Mouse (Mus musculus): ENCODE data around the gene B230217C12Rik. TPM values are rescaled to one million over a fixed set of nuclear protein-coding genes. Genes with fewer than 3 reads are reported as not detected.

B230217C12Rik gene
- polyA plus RNA-seq (2015; fragmentation: Nextera tagmentation; extraction: Ambion mirVana): 0.25 and 0.28 TPM in 2 replicates

DNA sequence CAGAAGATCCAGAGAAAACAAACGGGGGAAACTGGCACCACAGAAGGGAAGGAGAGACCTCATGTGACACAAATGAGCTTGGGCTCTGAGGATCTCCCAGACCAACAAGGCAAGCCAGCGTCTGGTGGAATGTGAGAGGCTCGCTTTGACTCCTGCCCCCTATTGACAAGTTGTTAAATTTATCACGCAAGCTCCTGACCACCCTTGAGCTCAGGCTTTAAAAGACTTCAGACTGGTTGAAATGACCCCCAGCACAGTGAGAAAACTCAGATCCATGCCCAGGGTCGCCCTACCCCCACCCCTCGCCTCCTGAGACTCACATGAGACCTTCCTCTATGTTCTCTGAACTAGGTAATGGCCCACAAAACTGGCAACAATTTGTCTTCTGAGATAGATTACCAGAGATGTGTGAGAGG, at the start of gene B230217C12Rik:
B230217C12Rik (plus strand) TSS at position 242 of the 416 bp plus-strand sequence.
- DNase-seq (no peak), ATAC-seq (0 out of 2 replicates have a peak, but pooled peaks have one; percentile 9)
- H3K9me3 ChIP-seq (ENCODE audit: low read length): no peaks in the 10 kb centered on the region
- H3K9ac ChIP-seq (replicated peaks): peak within 1 kb of the TSS; percentile 33
- TF ChIP-seq EP300 (IDR thresholded peaks at IDR 0.05; ENCODE audit: low read depth) (no peak), CTCF (IDR thresholded peaks at IDR 0.05; ENCODE audit: low read depth) (peak; percentile 54)
- H3K27ac ChIP-seq (ENCODE audit: low read depth): no peak within 1 kb of the TSS
- H3K4me3 ChIP-seq (ENCODE audit: low read depth, low read length): peak within 1 kb of the TSS; percentile 43
- H3K4me1 ChIP-seq (ENCODE audit: insufficient read depth): peaks cover 15% of the 10 kb centered on the region; the same call in 1 of the 2 replicates
- peak within 1 kb of the TSS; percentile 76 for H3K4me2 ChIP-seq (ENCODE audit: low read depth, low read length)
- H3K27me3 ChIP-seq (ENCODE audit: insufficient read depth, low read length): no peaks in the 10 kb centered on the region
- 2% methylated on average over 6 of the region's 6 CpGs for WGBS (ENCODE audit: insufficient replicate concordance)
- H3K36me3 ChIP-seq (replicated peaks; ENCODE audit: insufficient read depth, low read length): peaks cover 4% of the 10 kb centered on the region

GRCm38 (mm10) chr11:97793165-97793564, 47.4 kb upstream of the B230217C12Rik start:
- no peak overlapping the region for H3K27ac ChIP-seq (ENCODE audit: low read depth)
- no peaks in the 10 kb centered on the region for H3K27me3 ChIP-seq (ENCODE audit: insufficient read depth, low read length)
- WGBS (ENCODE audit: insufficient replicate concordance): 7% methylated on average over 2 of the region's 2 CpGs
- no peaks in the 10 kb centered on the region for H3K36me3 ChIP-seq (replicated peaks; ENCODE audit: insufficient read depth, low read length)
- H3K4me3 ChIP-seq (ENCODE audit: low read depth, low read length): no peak overlapping the region
- H3K9ac ChIP-seq (replicated peaks): no peak overlapping the region
- 0 out of 2 replicates have a peak, but pooled peaks have one; percentile 23 for ATAC-seq
- H3K9me3 ChIP-seq (ENCODE audit: low read length): no peaks in the 10 kb centered on the region
- DNase-seq: peak; percentile 17
- H3K4me2 ChIP-seq (ENCODE audit: low read depth, low read length): no peak overlapping the region
- no peaks in the 10 kb centered on the region for H3K4me1 ChIP-seq (ENCODE audit: insufficient read depth)
- TF ChIP-seq EP300 (IDR thresholded peaks at IDR 0.05; ENCODE audit: low read depth): no peak
- peak; percentile 82 for TF ChIP-seq CTCF (IDR thresholded peaks at IDR 0.05; ENCODE audit: low read depth)

GRCm38 (mm10) chr11:97796910-97797309, 43.7 kb upstream of the B230217C12Rik start:
- no peak overlapping the region for H3K27ac ChIP-seq (ENCODE audit: low read depth)
- H3K4me1 ChIP-seq (ENCODE audit: insufficient read depth): peaks cover 12% of the 10 kb centered on the region
- H3K27me3 ChIP-seq (ENCODE audit: insufficient read depth, low read length): no peaks in the 10 kb centered on the region
- DNase-seq (peak; percentile 65), ATAC-seq (no peak)
- TF ChIP-seq CTCF (IDR thresholded peaks at IDR 0.05; ENCODE audit: low read depth) (peak; percentile 46), EP300 (IDR thresholded peaks at IDR 0.05; ENCODE audit: low read depth) (no peak)
- no peak overlapping the region for H3K4me3 ChIP-seq (ENCODE audit: low read depth, low read length)
- no peaks in the 10 kb centered on the region for H3K36me3 ChIP-seq (replicated peaks; ENCODE audit: insufficient read depth, low read length)
- WGBS (ENCODE audit: insufficient replicate concordance): 4% methylated on average over 6 of the region's 6 CpGs
- H3K9me3 ChIP-seq (ENCODE audit: low read length): no peaks in the 10 kb centered on the region
- H3K4me2 ChIP-seq (ENCODE audit: low read depth, low read length): no peak overlapping the region
- no peak overlapping the region for H3K9ac ChIP-seq (replicated peaks)

GRCm38 (mm10) chr11:97797369-97798082, 43.1 kb upstream of the B230217C12Rik start:
- ATAC-seq (no peak), DNase-seq (no peak)
- no peak overlapping the region for H3K27ac ChIP-seq (ENCODE audit: low read depth)
- WGBS (ENCODE audit: insufficient replicate concordance): 67% methylated on average over 15 of the region's 15 CpGs
- TF ChIP-seq EP300 (IDR thresholded peaks at IDR 0.05; ENCODE audit: low read depth) (no peak), CTCF (IDR thresholded peaks at IDR 0.05; ENCODE audit: low read depth) (no peak)
- no peak overlapping the region for H3K4me3 ChIP-seq (ENCODE audit: low read depth, low read length)
- H3K9ac ChIP-seq (replicated peaks): no peak overlapping the region
- H3K36me3 ChIP-seq (replicated peaks; ENCODE audit: insufficient read depth, low read length): no peaks in the 10 kb centered on the region
- no peak overlapping the region for H3K4me2 ChIP-seq (ENCODE audit: low read depth, low read length)
- peaks cover 15% of the 10 kb centered on the region for H3K4me1 ChIP-seq (ENCODE audit: insufficient read depth)
- no peaks in the 10 kb centered on the region for H3K27me3 ChIP-seq (ENCODE audit: insufficient read depth, low read length)
- no peaks in the 10 kb centered on the region for H3K9me3 ChIP-seq (ENCODE audit: low read length)

GRCm38 (mm10) chr11:97798083-97798435, 42.5 kb upstream of the B230217C12Rik start:
- Histone ChIP-seq H3K4me1 (ENCODE audit: insufficient read depth) (peaks cover 15% of the 10 kb centered on the region), H3K27me3 (ENCODE audit: insufficient read depth, low read length) (no peaks in the 10 kb centered on the region), H3K9ac (replicated peaks) (no peak overlapping the region), H3K27ac (ENCODE audit: low read depth) (no peak overlapping the region), H3K4me3 (ENCODE audit: low read depth, low read length) (no peak overlapping the region), H3K4me2 (ENCODE audit: low read depth, low read length) (peak overlapping the region; percentile 95; the same call in 1 of the 2 replicates), H3K36me3 (replicated peaks; ENCODE audit: insufficient read depth, low read length) (no peaks in the 10 kb centered on the region), H3K9me3 (ENCODE audit: low read length) (no peaks in the 10 kb centered on the region)
- TF ChIP-seq CTCF (IDR thresholded peaks at IDR 0.05; ENCODE audit: low read depth): no peak
- no peak for TF ChIP-seq EP300 (IDR thresholded peaks at IDR 0.05; ENCODE audit: low read depth)
- ATAC-seq (no peak), DNase-seq (no peak)
- 52% methylated on average over 8 of the region's 8 CpGs for WGBS (ENCODE audit: insufficient replicate concordance)

- peak; percentile 47 for ATAC-seq
- TF ChIP-seq EP300 (IDR thresholded peaks at IDR 0.05; ENCODE audit: low read depth) (no peak), CTCF (IDR thresholded peaks at IDR 0.05; ENCODE audit: low read depth) (no peak)
- peak within 1 kb of the TSS; percentile 76 for H3K9ac ChIP-seq (replicated peaks)
- peak within 1 kb of the TSS; percentile 87 for H3K4me3 ChIP-seq (ENCODE audit: low read depth, low read length)
- WGBS (ENCODE audit: insufficient replicate concordance): 1% methylated on average over 11 of the region's 11 CpGs
- DNase-seq: peak; percentile 87
- peaks cover 17% of the 10 kb centered on the region for H3K4me1 ChIP-seq (ENCODE audit: insufficient read depth)
- peak within 1 kb of the TSS; percentile 94 for H3K27ac ChIP-seq (ENCODE audit: low read depth)
- H3K9me3 ChIP-seq (ENCODE audit: low read length): no peaks in the 10 kb centered on the region
- H3K4me2 ChIP-seq (ENCODE audit: low read depth, low read length): peak within 1 kb of the TSS; percentile 95
- H3K36me3 ChIP-seq (replicated peaks; ENCODE audit: insufficient read depth, low read length): no peaks in the 10 kb centered on the region
- no peaks in the 10 kb centered on the region for H3K27me3 ChIP-seq (ENCODE audit: insufficient read depth, low read length)
These were observed 41.8 kb upstream of the B230217C12Rik start, which contains the start of gene Lasp1 for GRCm38 (mm10) chr11:97798782-97799145. Gene Lasp1, plus strand, starts transcription at chr11:97799000.

Measured in liver, postnatal 0 days (tissue).